In genomic region chr12:109594961-109595360, GRCm38 (mm10) we compare ENCODE assay signal across 13 mouse cellular contexts. TPM values are rescaled to one million over a fixed set of nuclear protein-coding genes. Genes with fewer than 3 reads are reported as not detected.
DNase-seq lines count a peak whose midpoint lies in the region; ATAC-seq and TF ChIP-seq lines count a peak whose summit lies in the region.
"Had no signal": no experiment of that assay in that cellular context is flagged by ENCODE, and none has a peak within 500 bp of the region (broad histone marks: within the 10 kb centered on the region; RNA-seq: fewer than 3 reads in every experiment).

No protein-coding gene starts in this region.

- H3K9me3 ChIP-seq in liver, postnatal 0 days (ENCODE audit: low read length) = no peaks in the 10 kb centered on the region

- intact Hi-C loops in left cerebral cortex, adult 2 months (cut with DNase I) = loop anchor here (10.0 kb wide), 1 partner anchor 690 kb away; no protein-coding TSS in a partner anchor

- ATAC-seq in granulocyte monocyte progenitor cell, adult 5-6 weeks (replicated peaks; ENCODE audit: poor library complexity, severe bottlenecking) = peak; percentile 35; the same call in 1 of the 2 replicates
- ATAC-seq in liver, postnatal 0 days = no peak
- ATAC-seq: CD4-positive, CD25-positive, alpha-beta regulatory T cell, adult 4 months had no signal

- H3K27ac ChIP-seq in left cerebral cortex, adult 2 months = no peak overlapping the region
- H3K27ac ChIP-seq in liver, postnatal 0 days (ENCODE audit: low read depth) = no peak overlapping the region
- H3K27ac ChIP-seq: liver, embryonic 14.5 days had no signal

- 76% methylated on average over 7 of the region's 7 CpGs for WGBS in liver, postnatal 0 days (ENCODE audit: insufficient replicate concordance)

- no peaks in the 10 kb centered on the region; the same call in 1 of the 2 replicates for H3K4me1 ChIP-seq in liver, postnatal 0 days (ENCODE audit: insufficient read depth)
- H3K4me1 ChIP-seq: megakaryocyte, embryonic 14.5 days had no signal

- DNase-seq in left cerebral cortex, adult 2 months (ENCODE audit: extremely low spot score in 1 of 2, low spot score in 2 of 2) = no peak
- DNase-seq in left cerebral cortex, adult 11 months (ENCODE audit: low spot score) = no peak
- peak; percentile 36 for DNase-seq in ZHBTc4 (ENCODE audit: low read depth, low spot score)
- no peak for DNase-seq in liver, postnatal 0 days
- DNase-seq in c-Kit-positive CD71-positive TER-119-positive erythroid progenitor cells, embryonic 14.5 days (ENCODE audit: low spot score) = no peak
- DNase-seq in layer of hippocampus, postnatal 10 days (ENCODE audit: low spot score in 2 of 2) = no peak
- DNase-seq in urinary bladder, postnatal 4 days (ENCODE audit: low spot score in 2 of 2) = no peak
- DNase-seq: kidney, adult 8-10 months had no signal

- H3K4me2 ChIP-seq in liver, postnatal 0 days (ENCODE audit: low read depth, low read length) = no peak overlapping the region

- H3K9ac ChIP-seq in liver, postnatal 0 days (replicated peaks) = no peak overlapping the region
- H3K9ac ChIP-seq: liver, embryonic 14.5 days had no signal

- H3K4me3 ChIP-seq in left cerebral cortex, adult 2 months = no peak overlapping the region
- no peak overlapping the region for H3K4me3 ChIP-seq in liver, postnatal 0 days (ENCODE audit: low read depth, low read length)
- H3K4me3 ChIP-seq: megakaryocyte, embryonic 14.5 days had no signal

- no peaks in the 10 kb centered on the region; the same call in 1 of the 2 replicates for H3K36me3 ChIP-seq in liver, postnatal 0 days (replicated peaks; ENCODE audit: insufficient read depth, low read length)

- TF ChIP-seq EP300 in liver, postnatal 0 days (IDR thresholded peaks at IDR 0.05; ENCODE audit: low read depth) = no peak

- TF ChIP-seq CTCF in left cerebral cortex, adult 2 months (IDR thresholded peaks at IDR 0.05) = peak; percentile 16
- 0 out of 2 replicates have a peak, but pooled peaks have one; percentile 9 for TF ChIP-seq CTCF in liver, postnatal 0 days (IDR thresholded peaks at IDR 0.05; ENCODE audit: low read depth)

- no peaks in the 10 kb centered on the region for H3K27me3 ChIP-seq in liver, postnatal 0 days (ENCODE audit: insufficient read depth, low read length)

RNA-seq across cellular contexts. Expression of gene Rtl1, which starts 5.2 kb away (rescaled TPM):
- under 1 TPM; 0.16 to 0.40 TPM for total RNA-seq in left cerebral cortex, adult 2 months (2021)
- not detected in 2 replicates for total RNA-seq in granulocyte monocyte progenitor cell, adult 5-6 weeks (2014; fragmentation: Nextera tagmentation)
- total RNA-seq in granulocyte monocyte progenitor cell, adult 5-6 weeks (2017) = not detected in 2 replicates
- 0.06 and 0.11 TPM in 2 replicates for polyA plus RNA-seq in liver, postnatal 0 days (2015; fragmentation: Nextera tagmentation; extraction: Ambion mirVana)
- under 1 TPM; 0.05 to 0.09 TPM for total RNA-seq in layer of hippocampus, postnatal 10 days (2021)
- total RNA-seq: neutrophil, adult 5-6 weeks had no signal
- polyA plus RNA-seq: CD4-positive, CD25-positive, alpha-beta regulatory T cell, adult 4 months had no signal
